Mouse (Mus musculus) left cerebral cortex, adult 11 months (tissue): Measurements from ENCODE around the gene Dus4l.
"Not testable (repeated sequence)": the region's sequence is repeated elsewhere in the genome, so short reads cannot be mapped to it uniquely, and the experiment has no call there.

ENCODE experiments used
- DNase-seq: peaks from one replicate; pipeline ENCODE4 v3.0.0; 2022; ENCODE audit warnings: low spot score

Gene Dus4l

DNA sequence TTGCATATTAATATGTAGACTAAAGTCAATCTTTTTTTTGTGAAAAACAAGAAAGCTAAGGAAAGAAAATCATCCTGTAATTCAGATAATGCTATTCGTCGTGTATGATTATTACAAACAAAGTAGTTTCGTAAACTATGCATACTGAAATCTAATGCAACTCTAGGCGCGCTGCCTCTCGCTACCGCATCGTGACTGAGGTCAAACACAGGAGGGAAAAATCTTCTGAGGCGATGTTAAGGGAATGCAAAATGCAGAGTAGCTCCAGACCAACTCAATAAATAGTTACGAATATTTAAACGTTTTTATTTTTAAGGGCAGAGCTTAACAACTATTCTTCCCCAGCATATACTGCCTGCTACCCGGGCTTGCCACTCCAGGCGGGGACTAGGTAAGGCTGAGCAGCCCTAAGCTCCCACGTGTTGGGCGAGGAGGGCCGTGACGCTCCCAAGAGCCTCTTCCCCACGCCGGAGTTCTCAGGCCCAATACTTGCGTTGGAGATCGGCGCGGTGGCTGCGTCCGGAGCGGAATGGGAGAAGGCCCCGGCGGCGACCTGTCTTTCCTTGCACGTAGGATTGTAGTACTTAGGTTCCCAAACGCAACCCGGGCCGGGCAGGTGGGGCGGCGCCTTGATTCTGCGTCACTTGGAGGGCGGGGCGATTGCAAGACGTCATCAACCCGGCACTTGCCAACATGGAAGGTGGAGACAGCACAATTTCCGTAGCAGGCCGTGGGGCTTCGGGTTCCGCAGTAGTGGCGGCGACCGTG lies at the start of gene Dus4l, which contains the start of gene Cog5:
Gene Dus4l, minus strand, starts transcription at position 630 of the 768 bp plus-strand sequence.
Gene Cog5, plus strand, starts transcription at position 673 of the 768 bp plus-strand sequence.
- peak; percentile 92 for DNase-seq

GRCm38 (mm10) chr12:31703904-31704303 lies 49.3 kb upstream of the Dus4l start:
- no peak for DNase-seq

DNA sequence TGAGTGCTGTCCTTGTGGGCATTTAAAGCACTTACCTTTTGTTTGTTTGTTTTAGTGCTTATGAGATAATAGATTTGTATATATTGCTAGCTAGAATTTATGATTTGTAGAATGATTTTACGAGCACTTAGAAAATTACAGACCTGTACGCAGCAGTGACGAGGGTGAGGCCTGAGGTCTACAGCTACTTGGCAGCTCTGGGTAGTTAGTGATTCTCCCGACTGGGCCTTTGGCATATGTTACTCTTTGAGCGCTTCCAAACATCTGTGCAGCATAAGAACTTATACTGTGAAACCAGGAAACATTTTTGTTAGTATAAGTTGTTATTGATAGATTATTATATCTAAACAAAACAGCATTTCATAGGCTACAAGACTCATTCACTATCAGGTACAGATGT lies 46.8 kb upstream of the Dus4l start:
- DNase-seq = no peak

GRCm38 (mm10) chr12:31700623-31701347 lies 46.2 kb upstream of the Dus4l start:
- DNase-seq = no peak

GRCm38 (mm10) chr12:31693278-31693677 lies 38.7 kb upstream of the Dus4l start:
- no peak for DNase-seq

DNA sequence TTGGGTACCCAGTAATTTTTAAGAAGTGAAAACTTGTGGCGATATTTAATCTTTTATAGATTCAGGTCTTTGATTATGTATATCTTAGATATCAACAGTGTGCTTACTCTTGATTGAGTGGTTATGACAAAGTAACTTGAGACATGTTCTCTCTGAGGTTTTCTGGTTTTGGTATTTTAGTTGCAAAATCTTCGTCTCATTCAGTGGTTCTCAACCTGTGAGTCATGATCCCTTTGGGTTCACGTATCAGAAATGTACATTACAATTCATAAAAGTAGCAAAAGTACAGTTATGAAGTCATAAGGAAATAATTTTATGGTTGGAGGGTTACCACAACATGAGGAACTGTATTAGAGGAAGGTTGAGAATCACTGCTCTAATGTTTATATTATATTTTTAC lies 32.1 kb upstream of the Dus4l start:
- DNase-seq = no peak

GRCm38 (mm10) chr12:31667187-31667586 lies 12.6 kb upstream of the Dus4l start:
- no peak for DNase-seq

- DNase-seq = no peak
Measured at GRCm38 (mm10) chr12:31665999-31666398, 11.4 kb upstream of the Dus4l start.

GRCm38 (mm10) chr12:31656841-31657240 lies 2.2 kb upstream of the Dus4l start:
- no peak for DNase-seq

GRCm38 (mm10) chr12:31654965-31655477 lies 395 bp upstream of the Dus4l start:
- DNase-seq = no peak

- DNase-seq = no peak
Measured at GRCm38 (mm10) chr12:31653611-31654010, 1.0 kb downstream of the Dus4l start.

GRCm38 (mm10) chr12:31635240-31635607 lies 19.4 kb downstream of the Dus4l start:
- DNase-seq = no peak

- no peak for DNase-seq
Measured at GRCm38 (mm10) chr12:31634343-31635239, 20.0 kb downstream of the Dus4l start, which contains the start of gene Bcap29. Gene Bcap29, minus strand, starts transcription at chr12:31634658.

- DNase-seq = no peak
Measured at GRCm38 (mm10) chr12:31633970-31634342, 20.7 kb downstream of the Dus4l start.

DNA sequence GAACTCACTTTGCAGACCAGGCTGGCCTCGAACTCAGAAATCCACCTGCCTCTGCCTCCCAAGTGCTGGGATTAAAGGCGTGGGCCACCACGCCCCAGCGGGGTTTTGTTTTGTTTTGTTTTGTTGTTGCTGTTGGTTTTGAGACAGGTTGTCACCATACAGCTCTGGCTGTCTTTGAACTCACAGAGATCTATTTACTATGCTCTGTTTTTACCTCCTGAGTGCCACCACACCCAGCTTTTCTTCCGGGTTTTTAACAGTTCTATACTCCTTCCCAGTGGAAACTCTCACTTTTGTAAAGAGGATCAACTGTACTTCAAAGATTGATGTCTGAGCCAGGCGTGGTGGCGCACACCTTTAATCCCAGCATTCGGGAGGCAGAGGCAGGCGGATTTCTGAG lies 26.2 kb downstream of the Dus4l start:
- not testable (repeated sequence) for DNase-seq

DNA sequence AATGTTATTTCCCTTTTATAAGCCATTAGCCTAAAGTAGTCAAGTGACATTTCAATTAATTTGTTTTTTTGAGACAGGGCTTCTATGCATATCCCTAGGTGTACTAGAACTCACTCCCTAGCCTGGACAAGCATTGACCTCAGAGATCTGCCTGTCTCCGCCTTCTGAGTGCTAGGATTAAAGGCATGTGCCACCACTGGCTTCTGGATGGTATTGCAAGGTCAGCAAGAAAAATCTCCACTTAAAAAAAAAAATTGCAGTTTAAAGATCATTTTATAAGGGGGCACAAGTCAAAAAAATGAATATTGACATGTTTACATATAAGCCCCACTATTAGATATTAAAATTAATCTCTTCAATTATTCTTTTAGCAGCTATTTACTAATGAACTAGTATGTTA lies 29.6 kb downstream of the Dus4l start:
- no peak for DNase-seq

DNA sequence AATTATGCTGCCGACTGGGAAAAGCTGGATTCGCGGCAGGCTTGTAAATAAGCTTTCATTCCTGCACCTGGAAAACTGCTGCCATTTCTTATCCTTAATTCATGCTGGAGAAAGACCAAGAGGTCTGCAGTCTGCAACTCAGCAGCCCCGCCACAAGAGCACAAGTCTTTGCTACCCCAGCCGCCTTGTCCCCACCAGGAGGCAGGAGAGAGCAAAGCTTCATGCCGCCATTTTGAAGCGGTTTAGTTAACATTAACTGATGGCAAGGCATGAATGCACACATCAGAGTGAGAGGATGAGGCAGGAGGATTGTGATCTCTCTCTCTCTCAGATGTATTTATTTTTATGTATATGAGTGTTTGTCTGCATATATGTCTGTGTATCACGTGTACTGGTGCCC lies 34.5 kb downstream of the Dus4l start:
- DNase-seq = no peak

- DNase-seq = no peak
Measured at GRCm38 (mm10) chr12:31613353-31613752, 41.3 kb downstream of the Dus4l start.

- no peak for DNase-seq
Measured at GRCm38 (mm10) chr12:31608138-31608537, 46.5 kb downstream of the Dus4l start.

GRCm38 (mm10) chr12:31604894-31605293 lies 49.7 kb downstream of the Dus4l start:
- no peak for DNase-seq

DNA sequence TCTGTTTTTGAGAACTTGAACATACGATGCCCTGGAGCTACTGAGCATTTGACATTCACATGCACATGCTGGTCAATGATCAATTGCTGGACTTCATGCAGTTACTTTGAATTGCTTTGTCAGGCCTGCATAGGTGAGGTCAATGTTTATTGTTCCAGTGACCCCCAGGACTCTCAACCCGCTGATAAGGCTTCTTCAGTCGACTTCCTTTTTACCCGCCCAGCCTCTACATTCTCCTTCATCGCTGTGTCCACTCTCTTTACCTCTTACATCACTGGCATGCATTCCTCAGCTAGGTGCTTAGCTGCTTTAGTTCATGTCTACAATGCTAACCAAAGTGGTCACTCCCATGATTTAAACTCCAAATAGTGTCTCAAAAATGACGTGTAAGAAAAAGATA lies 51.0 kb downstream of the Dus4l start:
- DNase-seq = no peak

DNA sequence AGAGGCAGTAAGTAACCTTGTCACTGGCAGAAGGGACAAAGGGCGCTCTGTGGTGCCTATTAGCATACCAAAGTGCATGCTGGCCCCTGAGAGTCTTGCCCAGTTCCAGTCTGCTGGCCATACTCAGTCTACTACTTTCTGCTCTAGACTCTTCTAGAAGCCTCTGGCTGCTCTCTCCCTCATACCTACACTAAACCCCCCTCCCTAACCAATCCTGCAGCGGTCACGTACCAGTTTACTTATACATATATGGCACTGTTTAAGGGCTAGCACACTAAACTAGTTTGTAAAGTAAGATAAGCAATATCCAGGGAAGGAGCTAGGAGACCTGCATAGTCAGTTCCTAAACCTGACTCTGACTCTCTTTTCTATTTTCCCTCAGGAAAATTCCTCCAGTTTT lies 60.3 kb downstream of the Dus4l start:
- no peak for DNase-seq
